Mouse (Mus musculus): ENCODE data around the gene Rnf10.

GRCm38 (mm10) chr5:115207244-115207643 is 65.5 kb downstream of the Rnf10 start:
- peak; percentile 56 for TF ChIP-seq CTCF (conservative IDR thresholded peaks at IDR 0.05; ENCODE audit: low read length)
- TF ChIP-seq POU5F1 (IDR thresholded peaks at IDR 0.05; ENCODE audit: borderline replicate concordance, low read length): no peak
